Mouse (Mus musculus) right cerebral cortex, postnatal 4 days (tissue): Measurements from ENCODE around the gene Brdt.
"Not testable (repeated sequence)": the region's sequence is repeated elsewhere in the genome, so short reads cannot be mapped to it uniquely, and the experiment has no call there.

Source experiments
- DNase-seq: peaks from one replicate; pipeline ENCODE4 v3.0.0-alpha.2; 2022

Gene Brdt

GRCm38 (mm10) chr5:107342891-107343290 lies 11.9 kb downstream of the Brdt start:
- DNase-seq = no peak

GRCm38 (mm10) chr5:107346214-107346613 lies 15.3 kb downstream of the Brdt start:
- DNase-seq = no peak

DNA sequence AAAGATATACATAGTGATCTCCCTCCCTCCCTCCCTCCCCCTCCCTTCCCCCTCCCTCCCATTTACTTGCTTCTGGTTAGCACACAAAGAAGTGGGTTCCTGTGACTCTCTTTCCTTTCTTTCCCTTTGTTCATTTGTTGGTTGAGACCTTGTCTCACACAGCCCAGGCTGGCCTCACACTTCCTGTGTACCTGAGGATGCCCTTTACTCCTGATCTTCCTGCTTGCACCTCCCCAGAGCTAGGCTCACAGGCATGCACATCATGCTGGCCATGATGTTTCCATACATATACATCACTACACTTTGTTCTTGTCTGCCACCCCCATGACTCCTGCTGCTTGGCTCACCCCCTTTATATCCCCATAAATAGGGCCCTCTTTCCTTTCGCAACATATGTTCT lies 21.6 kb downstream of the Brdt start:
- DNase-seq = no peak

GRCm38 (mm10) chr5:107353981-107354380 lies 23.0 kb downstream of the Brdt start:
- no peak for DNase-seq

DNA sequence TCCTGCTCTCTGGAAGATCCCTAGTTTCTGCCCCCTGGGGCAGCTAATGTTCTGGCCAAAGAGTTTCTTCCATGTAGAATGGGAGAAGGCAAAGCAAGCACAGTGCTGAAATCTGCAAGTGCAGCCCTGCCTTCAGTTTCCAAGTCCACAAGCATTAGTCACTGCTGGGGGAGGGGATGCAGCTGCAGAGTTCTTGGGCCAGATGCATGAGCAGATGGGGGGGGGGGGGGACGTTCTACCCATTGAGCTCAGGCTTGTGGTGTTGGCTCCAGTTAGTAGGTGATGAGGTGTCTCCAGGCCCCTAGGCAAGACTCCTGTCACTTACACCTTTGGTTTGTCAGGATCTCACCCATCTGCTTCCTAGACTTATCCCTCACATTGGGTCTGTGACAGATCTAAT lies 24.8 kb downstream of the Brdt start:
- DNase-seq = no peak

- DNase-seq = no peak
Observed at GRCm38 (mm10) chr5:107357723-107358122, 26.8 kb downstream of the Brdt start.

DNA sequence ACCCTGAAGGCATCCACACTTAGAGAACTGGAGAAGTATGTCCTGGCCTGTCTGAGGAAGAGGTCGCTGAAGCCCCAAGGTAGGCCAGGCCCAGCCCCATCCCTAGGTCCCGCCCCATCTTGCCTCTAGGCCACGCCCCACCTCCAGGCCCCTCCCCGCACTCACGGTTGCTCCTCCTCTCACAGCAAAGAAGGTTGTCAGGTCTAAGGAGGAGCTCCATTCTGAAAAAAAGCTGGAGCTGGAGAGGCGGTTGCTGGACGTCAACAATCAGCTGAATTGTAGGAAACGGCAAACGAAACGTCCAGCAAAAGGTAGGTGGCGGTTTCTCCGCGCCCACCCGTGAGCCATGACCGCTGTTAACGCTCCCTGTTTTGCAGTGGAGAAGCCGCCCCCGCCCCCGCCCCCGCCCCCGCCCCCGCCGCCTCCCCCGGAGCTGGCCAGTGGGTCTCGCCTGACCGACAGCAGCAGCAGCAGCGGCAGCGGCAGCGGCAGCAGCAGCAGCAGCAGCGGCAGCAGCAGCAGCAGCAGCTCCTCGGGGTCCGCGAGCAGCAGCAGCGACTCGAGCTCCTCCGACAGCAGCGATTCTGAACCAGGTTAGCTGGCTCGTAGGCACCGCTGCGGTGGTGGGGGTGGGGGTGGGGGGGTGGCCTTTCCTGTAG lies 28.6 kb downstream of the Brdt start:
- peak; percentile 70 for DNase-seq

DNA sequence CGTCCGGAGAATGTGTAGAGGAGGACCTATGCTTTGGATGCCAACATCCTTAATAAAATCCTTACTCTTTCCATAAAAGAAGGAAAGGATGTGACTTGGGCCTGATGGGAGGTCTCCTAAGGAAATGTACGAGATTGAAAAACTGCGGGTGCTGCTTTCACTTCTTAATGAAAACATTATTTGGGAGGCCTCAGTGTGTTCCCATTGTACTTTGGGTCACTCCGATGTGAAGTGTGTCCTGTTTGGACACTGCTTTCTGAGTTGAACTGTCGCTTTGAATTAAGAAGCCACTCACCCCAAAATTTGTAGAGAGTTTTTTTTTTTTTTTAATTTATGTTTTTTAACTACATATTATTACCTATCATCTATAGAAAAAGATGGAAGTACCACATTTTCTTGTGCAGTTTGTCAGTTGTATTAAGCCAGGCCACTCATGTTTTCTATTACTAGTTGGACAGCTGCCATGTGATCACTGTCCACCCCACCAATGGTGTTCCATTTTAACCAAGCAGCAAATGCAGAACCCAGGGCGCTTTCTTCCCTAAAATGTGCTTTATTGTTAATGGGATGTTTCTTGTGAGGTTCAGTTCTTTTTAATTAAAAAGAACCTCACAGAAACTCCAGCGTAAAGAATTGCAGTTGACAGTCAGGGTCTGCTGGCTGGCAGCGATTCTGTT lies 29.2 kb downstream of the Brdt start:
- no peak for DNase-seq

- no peak for DNase-seq
Observed at GRCm38 (mm10) chr5:107370040-107370439, 39.1 kb downstream of the Brdt start.

GRCm38 (mm10) chr5:107371335-107371734 lies 40.4 kb downstream of the Brdt start:
- DNase-seq = no peak

DNA sequence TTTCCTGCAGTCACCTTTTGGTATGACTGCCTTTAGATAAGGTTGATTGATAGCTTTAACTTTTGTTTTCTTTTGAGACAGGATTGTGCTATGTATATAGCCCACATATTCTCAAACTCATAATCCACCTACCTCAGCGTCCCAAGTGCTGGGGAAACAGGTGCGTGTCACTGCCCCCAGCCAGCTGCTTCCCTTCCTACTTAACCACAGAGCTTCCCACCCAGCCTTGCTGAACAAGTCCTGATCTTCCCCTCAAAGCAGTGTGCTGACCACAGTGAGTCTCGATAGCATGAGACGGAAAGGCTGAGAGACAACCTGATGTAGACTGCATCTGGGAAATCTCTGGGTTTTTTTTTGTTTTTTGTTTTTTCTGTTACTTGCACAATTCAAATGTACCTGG lies 42.3 kb downstream of the Brdt start:
- no peak for DNase-seq

DNA sequence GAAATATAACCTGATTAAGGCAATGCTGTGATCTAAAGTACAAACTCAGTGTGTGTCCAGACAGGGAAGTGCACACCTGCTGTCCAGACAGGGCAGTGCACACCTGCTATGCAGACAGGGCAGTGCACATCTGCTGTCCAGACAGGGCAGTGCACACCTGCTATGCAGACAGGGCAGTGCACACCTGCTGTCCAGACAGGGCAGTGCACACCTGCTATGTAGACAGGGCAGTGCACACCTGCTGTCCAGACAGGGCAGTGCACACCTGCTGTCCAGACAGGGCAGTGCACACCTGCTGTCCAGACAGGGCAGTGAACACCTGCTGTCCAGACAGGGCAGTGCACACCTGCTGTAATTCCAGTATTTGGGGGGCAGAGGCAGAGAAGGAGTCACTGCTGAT lies 55.5 kb downstream of the Brdt start:
- DNase-seq = not testable (repeated sequence)

DNA sequence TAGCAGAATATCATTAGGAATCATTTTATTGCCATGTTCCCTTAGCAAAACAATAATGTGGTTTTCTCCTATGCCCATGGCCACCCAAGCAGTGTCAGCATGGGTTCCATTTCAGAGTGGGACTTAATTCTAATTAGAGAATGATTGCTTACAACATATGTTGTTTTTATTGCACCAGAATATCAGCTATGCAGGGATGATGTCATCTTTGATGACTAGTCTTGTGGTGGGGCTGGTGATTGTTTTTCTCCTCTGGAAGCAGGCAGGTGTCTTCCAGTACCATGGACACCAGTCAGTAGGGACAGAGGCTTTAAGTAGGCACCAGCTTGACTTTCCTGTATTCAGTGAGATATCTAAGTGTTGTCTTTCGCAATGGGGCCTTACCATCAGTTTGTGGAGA lies 56.8 kb downstream of the Brdt start:
- no peak for DNase-seq

- DNase-seq = no peak
Observed at GRCm38 (mm10) chr5:107389373-107389772, 58.4 kb downstream of the Brdt start.

DNA sequence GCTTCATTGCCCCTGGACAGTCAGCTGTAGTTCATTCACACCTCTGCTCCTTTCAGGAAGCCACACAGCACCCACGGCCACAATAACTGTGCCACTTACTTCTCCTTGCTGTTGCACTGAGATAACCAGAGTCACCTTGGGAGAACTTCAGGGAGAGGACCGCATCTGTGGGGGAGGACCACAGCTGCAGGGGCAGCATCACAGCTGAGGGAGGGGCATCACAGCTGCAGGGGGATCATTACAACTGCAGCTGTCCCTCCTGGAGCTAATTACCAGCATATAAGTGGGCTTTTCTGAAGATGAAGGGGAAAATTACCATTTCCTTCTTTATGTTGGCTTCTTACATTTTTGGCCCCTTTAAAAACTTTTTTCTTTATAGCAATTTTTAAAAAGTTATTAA lies 63.5 kb downstream of the Brdt start:
- no peak for DNase-seq

DNA sequence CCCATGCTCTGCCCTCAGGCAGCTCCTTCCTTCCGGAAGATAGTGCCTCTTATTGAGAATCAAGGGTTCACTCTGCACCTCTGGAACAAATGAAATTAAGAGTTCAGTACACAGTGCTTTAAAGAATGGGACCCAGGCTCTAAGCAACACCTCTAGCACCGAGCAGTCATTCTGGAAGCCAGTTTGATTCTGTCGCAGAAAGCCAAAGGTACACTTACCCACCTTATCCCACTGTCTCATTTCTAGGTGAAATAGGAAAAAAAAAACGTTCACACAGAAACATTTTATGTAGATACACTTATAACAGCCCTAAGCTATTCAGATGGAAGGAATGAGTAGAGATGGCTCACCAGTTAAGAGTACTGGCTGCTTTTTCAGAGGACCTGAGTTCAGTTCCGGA lies 71.5 kb downstream of the Brdt start, which contains the start of gene Ephx4:
Ephx4 (plus strand) TSS at position 301 of the 400 bp plus-strand sequence.
- DNase-seq = no peak

DNA sequence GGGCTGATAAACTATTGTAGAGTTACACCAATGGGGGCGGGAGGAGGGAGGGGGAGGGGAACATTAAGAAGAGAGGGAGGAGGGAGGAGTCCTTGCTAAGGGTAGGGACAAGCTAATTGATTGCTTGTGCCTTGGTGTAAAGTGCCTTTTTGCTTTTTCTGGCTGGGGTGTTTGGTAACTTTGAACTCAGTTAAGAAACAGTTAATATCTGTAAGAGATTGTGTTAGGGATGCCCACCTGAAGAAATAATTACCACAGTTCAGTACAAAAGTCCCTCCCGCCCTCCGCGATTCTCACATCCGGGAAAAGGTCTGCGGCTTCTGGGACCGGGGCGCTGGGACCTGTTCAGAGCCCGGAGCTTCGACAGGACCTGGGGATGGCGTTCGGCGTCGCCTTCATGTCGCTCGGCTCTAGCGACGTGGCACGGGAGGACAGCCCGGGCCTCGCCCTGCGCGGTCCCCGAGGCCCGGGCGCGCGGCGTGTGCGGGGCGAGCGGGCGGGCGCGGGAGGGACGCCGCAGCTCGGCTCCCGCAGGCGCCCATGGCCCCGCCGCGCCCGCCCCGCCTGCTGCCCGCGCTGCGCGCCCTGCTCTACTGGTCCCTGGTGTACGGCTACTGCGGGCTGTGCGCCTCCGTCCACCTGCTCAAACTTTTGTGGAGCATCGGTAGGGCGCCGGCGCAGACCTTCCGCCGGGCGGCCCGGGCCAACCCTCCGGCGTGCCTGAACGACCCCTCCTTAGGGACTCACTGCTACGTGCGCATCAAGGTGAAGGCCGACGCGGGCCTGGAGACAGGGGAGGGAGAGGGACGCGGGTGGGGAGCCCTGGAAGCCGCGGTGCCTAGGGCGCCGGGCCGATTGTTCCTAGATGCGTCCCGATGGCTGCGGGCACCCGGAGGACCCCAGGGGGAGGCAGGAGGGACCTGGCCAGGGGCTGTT lies 72.3 kb downstream of the Brdt start:
- DNase-seq = peak; percentile 29

DNA sequence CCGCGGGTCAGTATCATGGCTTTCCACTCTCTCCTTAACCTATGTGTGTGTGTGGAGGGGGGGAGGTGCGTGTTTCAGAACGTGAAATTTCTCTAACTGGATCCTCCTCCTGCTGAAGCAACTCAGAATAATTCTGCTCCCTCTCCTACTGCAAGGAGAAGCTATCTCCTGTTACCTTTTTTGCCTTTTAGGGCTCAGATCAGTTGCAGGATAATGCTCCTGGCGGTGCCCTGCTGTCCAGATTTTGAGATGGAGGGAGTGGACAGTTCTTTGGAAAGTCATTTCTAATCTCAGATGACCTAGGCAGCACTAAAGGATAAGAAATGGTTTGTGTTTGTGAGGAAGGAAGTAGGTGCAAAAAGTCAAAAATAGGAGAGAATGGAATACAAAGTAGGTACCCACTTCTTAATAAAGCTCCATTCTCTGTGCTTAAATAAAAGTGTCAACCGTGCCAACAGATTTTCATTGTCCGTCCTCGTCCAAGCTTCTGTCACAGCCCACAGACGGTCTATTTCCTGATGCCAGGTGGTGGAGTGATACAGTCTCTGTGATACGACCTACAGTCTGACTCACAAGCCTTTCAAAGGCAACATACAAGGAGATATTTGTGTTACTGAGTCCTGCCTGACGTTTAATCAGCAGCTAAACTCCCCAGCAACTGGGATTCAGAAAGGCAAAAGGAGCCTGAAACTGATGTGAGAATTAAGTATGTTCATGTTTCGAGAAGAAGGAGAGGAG lies 73.2 kb downstream of the Brdt start:
- DNase-seq = no peak

DNA sequence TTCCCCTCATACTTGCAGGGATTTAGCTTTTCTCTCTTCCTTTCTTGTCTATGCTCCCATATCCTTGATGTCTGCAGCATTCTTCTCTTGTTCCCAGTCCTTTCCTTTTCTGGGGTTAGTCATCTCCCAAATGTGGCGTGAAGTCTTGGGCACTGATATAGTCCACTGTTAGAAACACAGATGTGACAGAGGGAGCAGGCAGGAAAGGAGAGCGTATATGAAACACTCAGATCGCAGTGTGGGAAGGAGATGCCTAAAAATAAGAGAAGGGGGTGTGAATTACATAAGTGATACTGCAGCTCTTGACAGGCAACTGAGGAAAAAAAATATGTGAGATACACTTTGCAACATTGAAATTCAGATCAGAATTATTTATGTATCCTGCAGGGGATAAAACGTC lies 74.4 kb downstream of the Brdt start:
- no peak for DNase-seq

DNA sequence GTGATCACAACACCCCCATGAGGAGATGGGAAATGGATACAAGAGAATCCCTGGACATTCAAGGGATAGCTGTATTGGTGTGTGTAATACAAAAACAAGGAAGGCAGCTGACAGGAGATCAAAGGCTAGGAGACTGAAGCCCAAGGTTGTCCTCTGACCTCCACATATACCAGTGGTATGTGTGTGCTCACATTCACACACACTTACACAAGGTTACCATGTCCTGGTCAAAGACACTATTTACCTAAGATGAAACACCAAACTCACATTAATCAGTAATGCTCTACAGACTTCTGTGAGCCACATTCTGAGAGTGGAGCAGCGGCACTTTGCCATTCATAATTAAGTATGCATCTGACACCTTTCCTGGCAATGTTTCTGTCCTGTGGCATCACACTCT lies 79.3 kb downstream of the Brdt start:
- DNase-seq = no peak

DNA sequence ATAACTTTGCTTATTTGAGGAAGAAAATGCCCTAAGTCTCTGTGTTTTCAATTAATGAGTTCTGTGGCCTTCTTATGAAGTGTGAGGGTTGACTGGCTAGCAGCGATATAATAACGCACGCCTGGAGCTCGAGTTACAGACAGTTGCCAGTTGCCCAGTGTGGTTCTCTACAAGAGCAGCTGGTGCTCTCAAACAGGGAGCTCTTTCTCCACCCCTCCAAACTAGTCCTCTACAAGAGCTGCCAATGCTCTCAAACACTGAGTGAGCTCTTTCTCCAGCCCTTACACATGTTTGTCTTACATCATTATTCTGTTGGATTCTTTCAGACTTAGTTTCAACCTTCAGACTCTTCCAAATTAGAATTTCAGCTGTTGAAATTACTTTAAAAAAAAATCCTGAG lies 80.4 kb downstream of the Brdt start:
- DNase-seq = no peak

DNA sequence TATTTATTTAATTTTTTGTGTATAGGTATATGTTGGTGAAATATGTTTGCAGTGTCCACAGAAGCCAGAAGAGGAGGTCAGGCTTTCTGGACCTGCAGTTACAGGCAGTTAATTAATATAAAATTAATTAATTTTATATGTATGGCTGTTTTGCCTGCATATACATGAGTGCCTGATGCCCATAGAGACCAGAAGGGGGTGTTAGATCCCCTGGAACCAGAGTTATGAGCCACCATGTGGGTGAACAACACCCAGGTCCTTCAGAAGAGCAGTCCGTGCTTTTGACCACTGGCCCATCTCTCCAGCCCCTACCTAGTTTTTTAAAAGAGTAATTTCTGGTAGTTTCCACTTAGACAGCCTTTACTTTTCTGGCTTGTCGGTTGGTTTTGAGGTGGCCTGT lies 81.3 kb downstream of the Brdt start:
- DNase-seq = no peak

DNA sequence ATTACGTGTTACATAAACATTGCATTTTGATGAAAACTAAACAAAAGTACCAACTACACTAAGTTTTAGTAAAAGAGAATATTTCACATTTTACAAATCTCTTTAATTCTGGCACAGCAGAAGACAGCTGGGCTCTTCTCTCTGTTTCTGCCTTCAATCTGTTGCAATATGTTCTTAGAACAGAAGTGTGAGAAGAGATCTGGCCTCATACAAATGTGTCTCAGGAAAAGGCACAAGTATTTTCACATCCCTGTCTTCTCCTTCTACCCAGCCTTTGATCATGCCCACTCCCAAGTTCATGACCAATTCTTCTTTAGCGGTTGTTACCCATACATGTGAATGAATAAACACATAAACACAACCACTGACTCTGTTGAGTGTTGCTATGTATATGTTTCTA lies 84.1 kb downstream of the Brdt start:
- DNase-seq = no peak
